Mouse (Mus musculus): Measurements from ENCODE around the gene Ttc21b. TPM values are rescaled to one million over a fixed set of nuclear protein-coding genes. Genes with fewer than 3 reads are reported as not detected.

The Ttc21b gene
- 7.6 TPM for polyA plus RNA-seq (2017; shearing (Covaris generic))

GRCm38 (mm10) chr2:66256220-66257131, at the start of gene Ttc21b:
Gene Ttc21b (minus strand): TSS chr2:66256617.

Other genes starting within 250 kb of the Ttc21b start
- 4.1 TPM for gene Galnt3, start 131.6 kb downstream of the Ttc21b start, polyA plus RNA-seq (2017; shearing (Covaris generic))
- 0.45 TPM for gene Scn1a, start 184.2 kb upstream of the Ttc21b start, polyA plus RNA-seq (2017; shearing (Covaris generic))

Measured in effector memory CD4-positive, alpha-beta T cell, adult 7 months (primary cell).